Mouse (Mus musculus) ES-E14 (cell line): ENCODE results near the gene Abi3.

Experiments
- HCFC1 ChIP-seq: IDR thresholded peaks from 2 replicates; pipeline ENCODE4 v1.6.1; 2012; ENCODE audit warnings: low read length, inconsistent platforms, borderline replicate concordance; ENCODE audit not compliant: insufficient read depth
- ZNF384 ChIP-seq: IDR thresholded peaks from 2 replicates; pipeline ENCODE4 v1.6.1; 2012; ENCODE audit warnings: low read depth, low read length, inconsistent platforms

DNA sequence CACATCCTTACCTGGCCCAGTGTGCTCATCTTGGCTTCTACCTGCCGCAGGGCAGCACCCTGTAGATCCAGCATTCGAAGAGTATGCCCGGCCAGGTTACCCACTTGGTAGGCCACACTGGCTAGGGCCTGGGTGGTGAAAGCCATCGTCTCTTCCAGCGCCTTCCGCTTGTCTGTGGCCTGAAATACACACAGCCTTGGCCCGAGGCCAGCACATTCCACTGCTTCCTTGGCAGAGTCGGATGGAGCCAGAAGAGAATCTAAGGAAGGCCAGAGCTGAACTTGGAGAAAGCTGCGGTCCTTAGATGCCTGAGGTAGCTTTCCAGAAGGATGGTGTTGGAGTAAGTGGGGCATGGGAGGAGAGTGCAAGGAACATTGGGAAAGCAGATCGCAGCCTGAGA is 5.2 kb downstream of the Abi3 start, which contains the start of gene Gngt2:
- TF ChIP-seq ZNF384 (no peak), HCFC1 (no peak)
